ENCODE assay signal across 9 mouse cellular contexts in the genomic region with DNA sequence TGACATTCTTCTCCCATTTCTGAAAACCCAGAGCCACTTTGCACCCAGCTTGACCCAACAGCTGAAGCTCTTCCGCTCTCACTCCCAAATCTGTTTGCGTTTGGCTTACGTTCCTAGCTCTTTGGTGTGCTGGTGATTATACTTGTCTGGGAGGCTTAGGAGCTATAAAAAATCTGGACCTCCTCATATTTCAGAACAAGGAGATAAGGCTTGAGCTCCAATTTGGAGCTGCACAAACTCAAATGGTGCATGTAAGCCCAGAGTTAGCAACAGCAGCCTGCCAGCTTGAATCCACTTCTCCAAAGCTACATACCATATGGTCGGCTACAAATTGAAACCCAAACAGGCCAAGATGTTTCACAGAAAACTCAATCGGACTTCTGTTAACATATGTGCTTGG.
DNase-seq lines count a peak whose midpoint lies in the region; ATAC-seq and TF ChIP-seq lines count a peak whose summit lies in the region.
"Had no signal": no experiment of that assay in that cellular context is flagged by ENCODE, and none has a peak within 500 bp of the region (broad histone marks: within the 10 kb centered on the region; RNA-seq: fewer than 3 reads in every experiment).

No protein-coding gene starts in this region.

- DNase-seq in forebrain, embryonic 10.5 days (ENCODE audit: extremely low spot score, low spot score), result no peak
- DNase-seq in embryo, embryonic 9.5 days (ENCODE audit: extremely low spot score), result peak; percentile 15
- DNase-seq in lung, postnatal 0 days (ENCODE audit: low spot score), result peak; percentile 82
- no peak for DNase-seq in adrenal gland, postnatal 14 days
- DNase-seq in c-Kit-positive CD71-positive TER-119-positive erythroid progenitor cells, embryonic 14.5 days (ENCODE audit: low spot score), result no peak

- H3K9me3 ChIP-seq in forebrain, embryonic 13.5 days (replicated peaks), result no peaks in the 10 kb centered on the region
- H3K9me3 ChIP-seq in forebrain, embryonic 10.5 days, result no peaks in the 10 kb centered on the region
- no peaks in the 10 kb centered on the region for H3K9me3 ChIP-seq in kidney, embryonic 15.5 days (replicated peaks)
- no peaks in the 10 kb centered on the region for H3K9me3 ChIP-seq in lung, postnatal 0 days (ENCODE audit: low read length)
- H3K9me3 ChIP-seq: hindbrain, embryonic 15.5 days had no signal

- no peaks in the 10 kb centered on the region for H3K27me3 ChIP-seq in forebrain, embryonic 13.5 days
- H3K27me3 ChIP-seq in forebrain, embryonic 10.5 days (ENCODE audit: poor library complexity, severe bottlenecking), result no peaks in the 10 kb centered on the region
- H3K27me3 ChIP-seq in kidney, embryonic 15.5 days, result no peaks in the 10 kb centered on the region
- H3K27me3 ChIP-seq in lung, postnatal 0 days (replicated peaks; ENCODE audit: insufficient read depth, low read length), result no peaks in the 10 kb centered on the region
- H3K27me3 ChIP-seq: hindbrain, embryonic 15.5 days had no signal

- ATAC-seq in forebrain, embryonic 13.5 days, result peak; percentile 50; the same call in 1 of the 2 replicates
- peak; percentile 62; the same call in 1 of the 2 replicates for ATAC-seq in kidney, embryonic 15.5 days (replicated peaks; ENCODE audit: low FRiP score)
- peak; percentile 83 for ATAC-seq in lung, postnatal 0 days
- ATAC-seq in granulocyte monocyte progenitor cell, adult 5-6 weeks (replicated peaks; ENCODE audit: poor library complexity, severe bottlenecking), result no peak

- H3K9ac ChIP-seq in forebrain, embryonic 13.5 days, result no peak overlapping the region
- no peak overlapping the region for H3K9ac ChIP-seq in kidney, embryonic 15.5 days
- no peak overlapping the region for H3K9ac ChIP-seq in lung, postnatal 0 days (replicated peaks; ENCODE audit: low read depth)
- H3K9ac ChIP-seq: hindbrain, embryonic 15.5 days had no signal

- WGBS in forebrain, embryonic 13.5 days, result 84% methylated on average over 5 of the region's 5 CpGs
- WGBS in forebrain, embryonic 10.5 days, result 89% methylated on average over 5 of the region's 5 CpGs
- 47% methylated on average over 5 of the region's 5 CpGs for WGBS in kidney, embryonic 15.5 days
- WGBS in lung, postnatal 0 days, result 33% methylated on average over 5 of the region's 5 CpGs

- H3K4me3 ChIP-seq in forebrain, embryonic 13.5 days, result no peak overlapping the region
- no peak overlapping the region for H3K4me3 ChIP-seq in forebrain, embryonic 10.5 days
- H3K4me3 ChIP-seq in kidney, embryonic 15.5 days (replicated peaks), result no peak overlapping the region
- no peak overlapping the region for H3K4me3 ChIP-seq in lung, postnatal 0 days (ENCODE audit: low read depth, low read length)
- H3K4me3 ChIP-seq: hindbrain, embryonic 15.5 days had no signal

- H3K4me2 ChIP-seq in forebrain, embryonic 13.5 days, result no peak overlapping the region
- H3K4me2 ChIP-seq in kidney, embryonic 15.5 days, result no peak overlapping the region
- H3K4me2 ChIP-seq in lung, postnatal 0 days (replicated peaks; ENCODE audit: low read depth, low read length), result no peak overlapping the region
- H3K4me2 ChIP-seq: hindbrain, embryonic 15.5 days had no signal

- H3K4me1 ChIP-seq in forebrain, embryonic 13.5 days, result no peaks in the 10 kb centered on the region
- no peaks in the 10 kb centered on the region for H3K4me1 ChIP-seq in forebrain, embryonic 10.5 days
- H3K4me1 ChIP-seq in kidney, embryonic 15.5 days, result no peaks in the 10 kb centered on the region
- no peaks in the 10 kb centered on the region for H3K4me1 ChIP-seq in lung, postnatal 0 days (ENCODE audit: insufficient read depth, low read depth, low read length)
- H3K4me1 ChIP-seq: hindbrain, embryonic 15.5 days had no signal

- H3K27ac ChIP-seq in forebrain, embryonic 13.5 days, result no peak overlapping the region
- H3K27ac ChIP-seq in forebrain, embryonic 10.5 days, result no peak overlapping the region
- H3K27ac ChIP-seq in kidney, embryonic 15.5 days, result peak overlapping the region; percentile 64
- no peak overlapping the region for H3K27ac ChIP-seq in lung, postnatal 0 days (ENCODE audit: low read length)
- H3K27ac ChIP-seq: hindbrain, embryonic 15.5 days had no signal

- H3K36me3 ChIP-seq in forebrain, embryonic 13.5 days (ENCODE audit: poor library complexity, severe bottlenecking), result no peaks in the 10 kb centered on the region
- no peaks in the 10 kb centered on the region for H3K36me3 ChIP-seq in forebrain, embryonic 10.5 days (replicated peaks)
- no peaks in the 10 kb centered on the region for H3K36me3 ChIP-seq in kidney, embryonic 15.5 days
- no peaks in the 10 kb centered on the region for H3K36me3 ChIP-seq in lung, postnatal 0 days (ENCODE audit: insufficient read depth, low read length)
- H3K36me3 ChIP-seq: hindbrain, embryonic 15.5 days had no signal

- no peak for TF ChIP-seq CTCF in lung, postnatal 0 days (IDR thresholded peaks at IDR 0.05)

- peak; percentile 82 for TF ChIP-seq EP300 in lung, postnatal 0 days (IDR thresholded peaks at IDR 0.05)

Comparison
In these comparisons a context has a peak if more than half of its experiments do, and no peak if none do; other contexts are left out.
1. DNase-seq: peak in embryo, embryonic 9.5 days (single experiment) and lung, postnatal 0 days (single experiment); none in forebrain, embryonic 10.5 days (single experiment), adrenal gland, postnatal 14 days (single experiment) and c-Kit-positive CD71-positive TER-119-positive erythroid progenitor cells, embryonic 14.5 days (single experiment).